Mouse (Mus musculus): ENCODE measurements around the gene Trcg1. TPM values are rescaled to one million over a fixed set of nuclear protein-coding genes. Genes with fewer than 3 reads are reported as not detected.
"Not testable (repeated sequence)": the region's sequence is repeated elsewhere in the genome, so short reads cannot be mapped to it uniquely, and the experiment has no call there.

The Trcg1 gene
- not detected in 2 replicates for polyA plus RNA-seq (2012)

DNA sequence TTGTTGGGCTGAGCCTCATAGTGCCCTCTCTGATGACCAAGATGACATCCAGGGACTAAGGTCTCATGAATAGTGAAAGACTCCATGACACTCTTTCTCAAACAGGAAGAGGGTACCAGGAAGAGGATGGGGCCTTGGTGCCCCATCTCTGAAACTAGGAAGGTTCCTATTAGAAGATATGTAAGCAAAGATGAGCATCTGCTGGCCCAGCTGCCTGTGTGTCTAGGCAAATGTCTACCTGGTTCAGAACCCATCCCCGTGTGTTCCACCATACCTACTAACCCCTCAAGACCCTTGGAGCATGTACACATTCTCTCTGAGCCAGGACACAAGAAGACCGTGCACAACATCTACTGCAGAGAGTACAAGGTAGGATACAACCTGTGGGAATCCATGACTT lies at the start of gene Trcg1:
Gene Trcg1 (plus strand): TSS at position 301 of the 400 bp plus-strand sequence.
- TF ChIP-seq TAL1 (IDR thresholded peaks at IDR 0.05; ENCODE audit: low read length) (no peak), GATA1 (IDR thresholded peaks at IDR 0.05; ENCODE audit: low read length) (no peak)
- Histone ChIP-seq H3K4me1 (ENCODE audit: control insufficient read depth) (peaks cover 8% of the 10 kb centered on the region), H3K36me3 (ENCODE audit: control insufficient read depth) (no peaks in the 10 kb centered on the region), H3K4me3 (replicated peaks) (no peak within 1 kb of the TSS), H3K9me3 (ENCODE audit: control insufficient read depth, low read length) (no peaks in the 10 kb centered on the region), H3K27me3 (ENCODE audit: control insufficient read depth) (no peaks in the 10 kb centered on the region)

- H3K9me3 ChIP-seq (ENCODE audit: control insufficient read depth, low read length), result no peaks in the 10 kb centered on the region
- TF ChIP-seq TAL1 (IDR thresholded peaks at IDR 0.05; ENCODE audit: low read length) (no peak), GATA1 (IDR thresholded peaks at IDR 0.05; ENCODE audit: low read length) (no peak)
- H3K4me3 ChIP-seq (replicated peaks), result no peak overlapping the region
- no peaks in the 10 kb centered on the region for H3K4me1 ChIP-seq (ENCODE audit: control insufficient read depth)
- H3K36me3 ChIP-seq (ENCODE audit: control insufficient read depth), result no peaks in the 10 kb centered on the region
- no peaks in the 10 kb centered on the region for H3K27me3 ChIP-seq (ENCODE audit: control insufficient read depth)
Measured at GRCm38 (mm10) chr9:57196708-57197107, 39.6 kb upstream of the Trcg1 start.

GRCm38 (mm10) chr9:57197414-57197813 lies 38.9 kb upstream of the Trcg1 start:
- H3K9me3 ChIP-seq (ENCODE audit: control insufficient read depth, low read length), result no peaks in the 10 kb centered on the region
- H3K4me1 ChIP-seq (ENCODE audit: control insufficient read depth), result no peaks in the 10 kb centered on the region
- H3K36me3 ChIP-seq (ENCODE audit: control insufficient read depth), result no peaks in the 10 kb centered on the region
- no peaks in the 10 kb centered on the region for H3K27me3 ChIP-seq (ENCODE audit: control insufficient read depth)
- no peak for TF ChIP-seq TAL1 (IDR thresholded peaks at IDR 0.05; ENCODE audit: low read length)
- no peak for TF ChIP-seq GATA1 (IDR thresholded peaks at IDR 0.05; ENCODE audit: low read length)
- H3K4me3 ChIP-seq (replicated peaks), result no peak overlapping the region

- Histone ChIP-seq H3K27me3 (ENCODE audit: control insufficient read depth) (no peaks in the 10 kb centered on the region), H3K4me3 (replicated peaks) (no peak overlapping the region), H3K36me3 (ENCODE audit: control insufficient read depth) (no peaks in the 10 kb centered on the region), H3K4me1 (ENCODE audit: control insufficient read depth) (no peaks in the 10 kb centered on the region), H3K9me3 (ENCODE audit: control insufficient read depth, low read length) (no peaks in the 10 kb centered on the region)
- TF ChIP-seq GATA1 (IDR thresholded peaks at IDR 0.05; ENCODE audit: low read length) (no peak), TAL1 (IDR thresholded peaks at IDR 0.05; ENCODE audit: low read length) (no peak)
Measured at GRCm38 (mm10) chr9:57202981-57203380, 33.4 kb upstream of the Trcg1 start.

DNA sequence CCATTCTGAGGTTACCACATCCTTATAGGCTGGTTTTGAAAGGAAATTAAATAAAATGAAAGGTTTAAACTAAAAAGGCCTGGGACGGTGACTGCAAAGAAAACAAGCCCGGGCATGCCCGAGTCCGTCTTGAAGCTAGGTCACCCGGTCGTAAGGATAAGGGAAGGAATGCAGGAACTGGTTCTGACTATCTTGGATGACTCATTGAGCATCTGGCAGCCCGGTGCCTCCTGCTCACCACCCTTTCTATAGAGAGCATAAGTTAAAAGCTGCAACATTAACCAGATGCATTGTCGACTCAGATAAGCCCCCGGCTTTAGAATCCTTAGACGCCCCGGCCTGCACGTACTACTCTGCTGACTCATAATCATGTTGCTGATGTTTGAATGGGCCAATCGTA lies 32.8 kb upstream of the Trcg1 start:
- not testable (repeated sequence) for H3K9me3 ChIP-seq (ENCODE audit: control insufficient read depth, low read length); H3K4me1 ChIP-seq (ENCODE audit: control insufficient read depth); H3K4me3 ChIP-seq (replicated peaks)

DNA sequence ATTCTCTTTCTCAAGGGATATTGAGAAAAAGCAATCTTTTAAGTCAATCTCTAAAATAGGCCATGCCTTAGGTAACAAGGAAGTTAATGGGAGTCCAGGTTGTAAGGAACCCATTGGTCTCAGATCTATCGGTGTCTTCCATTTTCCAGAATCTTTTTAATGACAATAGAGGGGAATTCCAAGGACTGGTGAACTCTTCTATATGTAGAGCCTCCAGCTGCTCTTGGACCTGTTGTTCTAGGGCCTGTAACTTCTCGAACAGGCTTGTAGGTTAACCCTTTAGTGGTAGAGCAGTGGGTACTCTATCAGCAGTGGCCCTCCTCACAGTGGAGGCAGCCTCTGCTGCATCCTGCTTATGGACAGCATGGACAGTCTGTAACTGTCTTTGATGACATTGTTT lies 29.5 kb upstream of the Trcg1 start:
- no peak for TF ChIP-seq TAL1 (IDR thresholded peaks at IDR 0.05; ENCODE audit: low read length)
- no peak for TF ChIP-seq GATA1 (IDR thresholded peaks at IDR 0.05; ENCODE audit: low read length)
- Histone ChIP-seq H3K4me1 (ENCODE audit: control insufficient read depth) (no peaks in the 10 kb centered on the region), H3K36me3 (ENCODE audit: control insufficient read depth) (no peaks in the 10 kb centered on the region), H3K4me3 (replicated peaks) (no peak overlapping the region), H3K27me3 (ENCODE audit: control insufficient read depth) (no peaks in the 10 kb centered on the region), H3K9me3 (ENCODE audit: control insufficient read depth, low read length) (no peaks in the 10 kb centered on the region)

More for the DNA sequence above, 32.8 kb upstream of the Trcg1 start:
- not testable (repeated sequence) for H3K36me3 ChIP-seq (ENCODE audit: control insufficient read depth); H3K27me3 ChIP-seq (ENCODE audit: control insufficient read depth)

DNA sequence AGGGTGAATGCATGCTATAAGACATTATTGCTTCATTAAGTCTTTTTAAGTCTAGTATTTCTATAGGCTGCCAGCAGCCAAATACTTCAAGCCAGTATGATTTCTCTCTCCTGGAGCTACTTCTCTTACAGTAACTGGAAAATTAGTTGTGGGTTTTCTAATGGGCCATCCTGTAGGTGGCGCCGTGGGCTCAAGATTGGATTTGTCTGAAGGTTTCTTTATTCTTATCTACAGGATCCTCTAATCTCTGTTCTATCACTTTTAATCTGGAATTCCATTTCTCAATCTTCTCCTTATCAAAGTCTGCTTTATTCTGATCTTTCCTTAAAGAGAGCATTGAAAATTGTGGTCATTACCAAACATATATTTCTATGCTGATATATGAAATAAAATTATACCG lies 27.0 kb upstream of the Trcg1 start:
- Histone ChIP-seq H3K4me3 (replicated peaks) (no peak overlapping the region), H3K36me3 (ENCODE audit: control insufficient read depth) (no peaks in the 10 kb centered on the region), H3K4me1 (ENCODE audit: control insufficient read depth) (no peaks in the 10 kb centered on the region), H3K27me3 (ENCODE audit: control insufficient read depth) (no peaks in the 10 kb centered on the region), H3K9me3 (ENCODE audit: control insufficient read depth, low read length) (no peaks in the 10 kb centered on the region)
- no peak for TF ChIP-seq GATA1 (IDR thresholded peaks at IDR 0.05; ENCODE audit: low read length)
- no peak for TF ChIP-seq TAL1 (IDR thresholded peaks at IDR 0.05; ENCODE audit: low read length)

- Histone ChIP-seq H3K4me3 (replicated peaks) (no peak overlapping the region), H3K27me3 (ENCODE audit: control insufficient read depth) (no peaks in the 10 kb centered on the region), H3K36me3 (ENCODE audit: control insufficient read depth) (no peaks in the 10 kb centered on the region), H3K9me3 (ENCODE audit: control insufficient read depth, low read length) (no peaks in the 10 kb centered on the region; the same call in 1 of the 2 replicates), H3K4me1 (ENCODE audit: control insufficient read depth) (no peaks in the 10 kb centered on the region)
- TF ChIP-seq TAL1 (IDR thresholded peaks at IDR 0.05; ENCODE audit: low read length), result no peak
- TF ChIP-seq GATA1 (IDR thresholded peaks at IDR 0.05; ENCODE audit: low read length), result no peak
Measured at GRCm38 (mm10) chr9:57212448-57213222, 23.7 kb upstream of the Trcg1 start.

- Histone ChIP-seq H3K4me1 (ENCODE audit: control insufficient read depth) (no peaks in the 10 kb centered on the region), H3K36me3 (ENCODE audit: control insufficient read depth) (no peaks in the 10 kb centered on the region), H3K27me3 (ENCODE audit: control insufficient read depth) (no peaks in the 10 kb centered on the region), H3K4me3 (replicated peaks) (no peak overlapping the region), H3K9me3 (ENCODE audit: control insufficient read depth, low read length) (no peaks in the 10 kb centered on the region; the same call in 1 of the 2 replicates)
- TF ChIP-seq TAL1 (IDR thresholded peaks at IDR 0.05; ENCODE audit: low read length), result no peak
- TF ChIP-seq GATA1 (IDR thresholded peaks at IDR 0.05; ENCODE audit: low read length), result no peak
Measured at GRCm38 (mm10) chr9:57214500-57214899, 21.9 kb upstream of the Trcg1 start.

- TF ChIP-seq TAL1 (IDR thresholded peaks at IDR 0.05; ENCODE audit: low read length), result no peak
- no peak for TF ChIP-seq GATA1 (IDR thresholded peaks at IDR 0.05; ENCODE audit: low read length)
Measured at GRCm38 (mm10) chr9:57217220-57217619, 19.1 kb upstream of the Trcg1 start.

More at GRCm38 (mm10) chr9:57217220-57217619, 19.1 kb upstream of the Trcg1 start:
- Histone ChIP-seq H3K4me1 (ENCODE audit: control insufficient read depth) (no peaks in the 10 kb centered on the region), H3K4me3 (replicated peaks) (no peak overlapping the region), H3K36me3 (ENCODE audit: control insufficient read depth) (no peaks in the 10 kb centered on the region), H3K9me3 (ENCODE audit: control insufficient read depth, low read length) (no peaks in the 10 kb centered on the region; the same call in 1 of the 2 replicates), H3K27me3 (ENCODE audit: control insufficient read depth) (no peaks in the 10 kb centered on the region)
